Mouse (Mus musculus) colon, adult 2 months (tissue): Measurements from ENCODE around the gene Ap2s1. TPM values are rescaled to one million over a fixed set of nuclear protein-coding genes. Genes with fewer than 3 reads are reported as not detected.

Experiments
- polyA plus RNA-seq: library from polyadenylated mRNA; depleted of rRNA; stranded (reverse); fragments of >200 nt; gene quantifications from 2 replicates; pipeline ENCODE4 v1.2.3, GENCODE M21; 2012; rRNA removed

Gene Ap2s1
- polyA plus RNA-seq = 375 and 448 TPM in 2 replicates

GRCm38 (mm10) chr7:16738073-16738696 lies at the start of gene Ap2s1:
Gene Ap2s1 (plus strand): TSS chr7:16738410.

GRCm38 (mm10) chr7:16721629-16722028 lies 16.6 kb upstream of the Ap2s1 start, which contains the start of gene Ceacam9:
Gene Ceacam9 (plus strand): TSS chr7:16721929.

GRCm38 (mm10) chr7:16780825-16781554 lies 42.8 kb downstream of the Ap2s1 start, which contains the start of gene Slc1a5:
Gene Slc1a5 (plus strand): TSS chr7:16781340.

Other genes with a start within 250 kb of the Ap2s1 start
- gene Arhgap35, start 123.4 kb upstream of the Ap2s1 start, polyA plus RNA-seq = 19.1 and 19.6 TPM in 2 replicates
- gene Ceacam15, start 62.7 kb upstream of the Ap2s1 start, polyA plus RNA-seq = not detected in 2 replicates
- gene Ceacam9, start 16.5 kb upstream of the Ap2s1 start, polyA plus RNA-seq = not detected in 2 replicates
- gene Slc1a5, start 42.9 kb downstream of the Ap2s1 start, polyA plus RNA-seq = 192 and 201 TPM in 2 replicates
- 133 and 140 TPM in 2 replicates for gene Strn4, start 77.5 kb downstream of the Ap2s1 start, polyA plus RNA-seq
- gene Fkrp, start 78.3 kb downstream of the Ap2s1 start, polyA plus RNA-seq = 27.4 and 39.2 TPM in 2 replicates
- gene Prkd2, start 104.5 kb downstream of the Ap2s1 start, polyA plus RNA-seq = 44.3 and 45.8 TPM in 2 replicates
- gene Dact3, start 136.9 kb downstream of the Ap2s1 start, polyA plus RNA-seq = 66.8 and 81.5 TPM in 2 replicates
- gene Gng8, start 153.4 kb downstream of the Ap2s1 start, polyA plus RNA-seq = 4.2 and 8.5 TPM in 2 replicates
- 3.6 and 5.5 TPM in 2 replicates for gene Ptgir, start 168.1 kb downstream of the Ap2s1 start, polyA plus RNA-seq
- 462 and 594 TPM in 2 replicates for gene Calm3, start 185.7 kb downstream of the Ap2s1 start, polyA plus RNA-seq
- gene Pnmal2, start 206.3 kb downstream of the Ap2s1 start, polyA plus RNA-seq = 8.9 and 9.2 TPM in 2 replicates
- gene Pnmal1, start 221.3 kb downstream of the Ap2s1 start, polyA plus RNA-seq = 0.24 and 0.31 TPM in 2 replicates
- 0.05 TPM in 2 replicates for gene Gm42372, start 244.7 kb downstream of the Ap2s1 start, polyA plus RNA-seq